Mouse (Mus musculus) heart, embryonic 12.5 days (tissue): ENCODE results near the gene En1. TPM values are rescaled to one million over a fixed set of nuclear protein-coding genes. Genes with fewer than 3 reads are reported as not detected.

Source experiments
- ATAC-seq: fragments of 200-750 bp; cut with Nextera tagmentation; 2 replicates; pipeline ENCODE4 v1.8.0; 2017; ENCODE audit warnings: moderate TSS enrichment, moderate library complexity; ENCODE audit not compliant: insufficient number of reproducible peaks, low FRiP score
- H3K27ac ChIP-seq: fragments of 300-500 bp; sonication (generic); 2 replicates; pipeline ENCODE4 v1.5.1; 2016; ENCODE audit warnings: mild to moderate bottlenecking, moderate library complexity; ENCODE audit not compliant: poor library complexity, severe bottlenecking
- H3K27me3 ChIP-seq: fragments of 300-500 bp; sonication (generic); replicated peaks from 2 replicates; pipeline ENCODE4 v1.6.1; 2016; ENCODE audit warnings: mild to moderate bottlenecking, moderate library complexity
- H3K36me3 ChIP-seq: fragments of 300-500 bp; sonication (generic); 2 replicates; pipeline ENCODE4 v1.6.1; 2016; ENCODE audit warnings: mild to moderate bottlenecking, moderate library complexity
- H3K4me1 ChIP-seq: fragments of 300-500 bp; sonication (generic); replicated peaks from 2 replicates; pipeline ENCODE4 v1.6.1; 2016; ENCODE audit warnings: mild to moderate bottlenecking
- H3K4me2 ChIP-seq: fragments of 300-500 bp; sonication (generic); 2 replicates; pipeline ENCODE4 v1.6.1; 2016; ENCODE audit warnings: mild to moderate bottlenecking, moderate library complexity
- H3K4me3 ChIP-seq: fragments of 300-500 bp; sonication (generic); 2 replicates; pipeline ENCODE4 v1.5.1; 2016; ENCODE audit warnings: mild to moderate bottlenecking
- H3K9ac ChIP-seq: fragments of 300-500 bp; sonication (generic); 2 replicates; pipeline ENCODE4 v1.6.1; 2016; ENCODE audit warnings: mild to moderate bottlenecking, moderate library complexity
- H3K9me3 ChIP-seq: fragments of 300-500 bp; sonication (generic); replicated peaks from 2 replicates; pipeline ENCODE4 v1.6.1; 2016; ENCODE audit warnings: mild to moderate bottlenecking, moderate library complexity
- WGBS: fragments of 180-500 bp; shearing (Covaris S2); methylation state at CpG from one replicate; pipeline ENCODE4 v1.1.7; 2016; 5-methylcytosine and 5-hydroxymethylcytosine counted together
- polyA plus RNA-seq: library from polyadenylated mRNA; unstranded; fragments of >200 nt; fragmentation: Nextera tagmentation; extraction: Ambion mirVana; gene quantifications from 2 replicates; pipeline ENCODE4 v1.2.1, GENCODE M21; 2016

En1 gene
- polyA plus RNA-seq: 0.06 TPM in 1 of 2 replicates, not detected in the other

GRCm38 (mm10) chr1:120602031-120602730 is at the start of gene En1:
Gene En1, plus strand, starts transcription at chr1:120602418.
- Histone ChIP-seq H3K4me3 (peak within 1 kb of the TSS; percentile 58), H3K27me3 (peaks cover 92% of the 10 kb centered on the region), H3K9me3 (no peaks in the 10 kb centered on the region), H3K4me1 (peaks cover 20% of the 10 kb centered on the region), H3K9ac (peak within 1 kb of the TSS; percentile 54), H3K36me3 (no peaks in the 10 kb centered on the region), H3K27ac (no peak within 1 kb of the TSS), H3K4me2 (peak within 1 kb of the TSS; percentile 89)
- WGBS: under 1% methylated on average over 35 of the region's 35 CpGs
- no peak for ATAC-seq

GRCm38 (mm10) chr1:120556926-120557846 is 45.0 kb upstream of the En1 start:
- H3K27ac ChIP-seq: no peak overlapping the region
- H3K4me1 ChIP-seq: 0 out of 2 replicates have a peak, but pooled peaks cover 6% of the 10 kb centered on the region
- H3K27me3 ChIP-seq: no peaks in the 10 kb centered on the region
- no peak overlapping the region for H3K4me2 ChIP-seq
- no peak overlapping the region for H3K4me3 ChIP-seq
- WGBS: 72% methylated on average over 15 of the region's 15 CpGs
- H3K9ac ChIP-seq: no peak overlapping the region
- no peaks in the 10 kb centered on the region for H3K36me3 ChIP-seq
- no peaks in the 10 kb centered on the region for H3K9me3 ChIP-seq
- ATAC-seq: no peak

- H3K9me3 ChIP-seq: no peaks in the 10 kb centered on the region
- 0 out of 2 replicates have a peak, but pooled peaks cover 6% of the 10 kb centered on the region for H3K4me1 ChIP-seq
- no peak for ATAC-seq
- H3K36me3 ChIP-seq: no peaks in the 10 kb centered on the region
- H3K4me3 ChIP-seq: no peak overlapping the region
- H3K27ac ChIP-seq: no peak overlapping the region
- no peaks in the 10 kb centered on the region for H3K27me3 ChIP-seq
- no peak overlapping the region for H3K9ac ChIP-seq
- WGBS: 63% methylated on average over 9 of the region's 9 CpGs
- no peak overlapping the region for H3K4me2 ChIP-seq
Observed at GRCm38 (mm10) chr1:120558341-120559285, 43.6 kb upstream of the En1 start.

GRCm38 (mm10) chr1:120559911-120560310 is 42.3 kb upstream of the En1 start:
- Histone ChIP-seq H3K9me3 (no peaks in the 10 kb centered on the region), H3K27me3 (no peaks in the 10 kb centered on the region), H3K36me3 (no peaks in the 10 kb centered on the region), H3K4me3 (no peak overlapping the region), H3K4me2 (no peak overlapping the region), H3K9ac (no peak overlapping the region), H3K27ac (no peak overlapping the region), H3K4me1 (0 out of 2 replicates have a peak, but pooled peaks cover 6% of the 10 kb centered on the region)
- 78% methylated on average over 5 of the region's 5 CpGs for WGBS
- ATAC-seq: no peak

GRCm38 (mm10) chr1:120581306-120581705 is 20.9 kb upstream of the En1 start:
- no peak overlapping the region for H3K4me3 ChIP-seq
- H3K4me1 ChIP-seq: no peaks in the 10 kb centered on the region
- no peak for ATAC-seq
- H3K27me3 ChIP-seq: peaks cover 37% of the 10 kb centered on the region
- no peak overlapping the region for H3K4me2 ChIP-seq
- H3K9me3 ChIP-seq: no peaks in the 10 kb centered on the region
- no peak overlapping the region for H3K9ac ChIP-seq
- WGBS: 51% methylated on average over 4 of the region's 4 CpGs
- no peaks in the 10 kb centered on the region for H3K36me3 ChIP-seq
- H3K27ac ChIP-seq: no peak overlapping the region

GRCm38 (mm10) chr1:120585481-120585880 is 16.7 kb upstream of the En1 start:
- Histone ChIP-seq H3K4me2 (no peak overlapping the region), H3K36me3 (no peaks in the 10 kb centered on the region), H3K27me3 (peaks cover 67% of the 10 kb centered on the region), H3K4me1 (no peaks in the 10 kb centered on the region), H3K27ac (no peak overlapping the region), H3K9ac (no peak overlapping the region), H3K4me3 (no peak overlapping the region), H3K9me3 (no peaks in the 10 kb centered on the region)
- ATAC-seq: no peak
- WGBS: 37% methylated on average over 2 of the region's 2 CpGs

- Histone ChIP-seq H3K36me3 (no peaks in the 10 kb centered on the region), H3K4me2 (no peak overlapping the region), H3K9ac (no peak overlapping the region), H3K9me3 (no peaks in the 10 kb centered on the region), H3K4me3 (no peak overlapping the region), H3K4me1 (no peaks in the 10 kb centered on the region), H3K27ac (no peak overlapping the region), H3K27me3 (peaks cover 73% of the 10 kb centered on the region)
- 9% methylated on average over 7 of the region's 7 CpGs for whole genome bisulfite sequencing
- ATAC-seq: no peak
Observed at GRCm38 (mm10) chr1:120586500-120587110, 15.6 kb upstream of the En1 start.

- no peak for ATAC-seq
- Histone ChIP-seq H3K27ac (no peak overlapping the region), H3K9me3 (no peaks in the 10 kb centered on the region), H3K4me3 (no peak overlapping the region), H3K27me3 (peaks cover 74% of the 10 kb centered on the region), H3K4me1 (no peaks in the 10 kb centered on the region), H3K9ac (no peak overlapping the region), H3K36me3 (no peaks in the 10 kb centered on the region), H3K4me2 (no peak overlapping the region)
- 50% methylated on average over 11 of the region's 12 CpGs for WGBS
Observed at GRCm38 (mm10) chr1:120587431-120587830, 14.8 kb upstream of the En1 start.

GRCm38 (mm10) chr1:120587960-120588359 is 14.3 kb upstream of the En1 start:
- Histone ChIP-seq H3K4me1 (no peaks in the 10 kb centered on the region), H3K27ac (no peak overlapping the region), H3K9ac (no peak overlapping the region), H3K36me3 (no peaks in the 10 kb centered on the region), H3K9me3 (no peaks in the 10 kb centered on the region), H3K4me3 (no peak overlapping the region), H3K27me3 (peaks cover 76% of the 10 kb centered on the region), H3K4me2 (no peak overlapping the region)
- ATAC-seq: no peak
- 67% methylated on average over 4 of the region's 4 CpGs for WGBS

GRCm38 (mm10) chr1:120588362-120589027 is 13.7 kb upstream of the En1 start:
- WGBS: 75% methylated on average over 6 of the region's 6 CpGs

More at GRCm38 (mm10) chr1:120588362-120589027, 13.7 kb upstream of the En1 start:
- Histone ChIP-seq H3K9ac (no peak overlapping the region), H3K4me2 (no peak overlapping the region), H3K4me1 (no peaks in the 10 kb centered on the region), H3K36me3 (no peaks in the 10 kb centered on the region), H3K4me3 (no peak overlapping the region), H3K27ac (no peak overlapping the region), H3K9me3 (no peaks in the 10 kb centered on the region), H3K27me3 (peaks cover 77% of the 10 kb centered on the region)
- no peak for ATAC-seq
